Mouse (Mus musculus) 3T3-L1 (cell line): ENCODE results near the gene Fam222a.

ENCODE experiments used
- DNase-seq: peaks from one replicate; pipeline ENCODE4 v3.0.0-alpha.2; 2015; ENCODE audit warnings: low read depth, low spot score

The Fam222a gene

GRCm38 (mm10) chr5:114567565-114568197 is at the start of gene Fam222a:
TSS of gene Fam222a (plus strand) at chr5:114568016.
- DNase-seq: no peak

GRCm38 (mm10) chr5:114528355-114528754 is 39.5 kb upstream of the Fam222a start:
- no peak for DNase-seq

DNA sequence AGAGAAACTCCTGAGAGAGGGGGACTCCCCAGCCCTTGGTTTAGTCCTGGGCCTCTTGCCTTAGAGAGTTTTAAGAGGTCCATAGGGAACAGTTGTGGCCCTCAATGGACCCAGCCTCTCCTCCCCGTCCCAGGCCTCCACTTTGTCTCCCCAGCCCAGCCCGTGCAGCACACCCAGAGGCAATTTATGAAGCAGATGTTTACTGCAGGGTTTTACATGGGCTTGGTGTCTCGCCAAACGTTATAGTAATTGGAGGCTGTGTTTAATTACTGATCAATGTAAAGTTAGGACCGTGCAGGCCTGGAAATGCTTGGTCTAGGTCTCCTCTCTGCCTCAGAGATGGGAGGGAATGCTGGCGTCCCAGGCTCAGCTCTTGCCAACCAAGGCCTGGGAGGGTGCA is 37.5 kb upstream of the Fam222a start:
- DNase-seq: no peak

DNA sequence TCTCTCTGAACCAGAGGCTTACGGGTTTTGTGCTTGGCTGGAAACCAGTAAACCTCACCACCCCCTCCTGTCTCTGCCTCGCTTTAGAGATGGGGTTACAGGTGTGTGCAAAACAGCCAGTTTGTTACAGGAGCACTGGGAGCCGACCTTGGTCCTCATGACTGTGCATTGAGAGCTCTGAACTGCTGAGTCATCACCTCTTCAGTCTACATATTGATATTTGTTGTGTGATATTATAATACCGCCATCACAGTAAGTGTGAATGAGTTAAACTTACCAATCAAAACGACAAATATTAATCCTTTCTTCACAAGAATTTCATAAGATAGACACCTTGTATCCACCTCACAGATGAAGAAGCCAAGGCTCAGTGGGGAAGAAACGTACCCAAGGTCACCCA is 35.8 kb upstream of the Fam222a start:
- no peak for DNase-seq

GRCm38 (mm10) chr5:114537308-114538020 is 30.4 kb upstream of the Fam222a start:
- no peak for DNase-seq

DNA sequence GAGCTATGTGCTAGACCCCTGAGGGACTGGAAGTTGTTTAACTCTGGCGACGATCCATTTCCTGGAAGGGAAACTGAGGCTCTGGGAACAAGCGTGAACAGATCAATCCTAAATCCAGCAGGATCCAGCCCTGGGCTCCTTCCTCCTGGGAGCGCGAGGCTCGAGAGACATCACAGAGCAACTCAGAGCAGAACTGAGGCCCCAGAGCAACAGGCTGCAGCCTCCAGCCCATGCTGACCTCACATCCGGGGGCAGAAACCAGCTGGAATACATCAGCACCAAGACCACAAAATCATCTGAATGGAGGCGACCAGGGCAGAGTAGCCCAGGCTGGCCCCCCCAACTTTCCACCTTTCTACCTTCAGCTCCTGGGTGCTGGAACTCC is 29.8 kb upstream of the Fam222a start:
- no peak for DNase-seq

- no peak for DNase-seq
Observed at GRCm38 (mm10) chr5:114538752-114539151, 29.1 kb upstream of the Fam222a start.

DNA sequence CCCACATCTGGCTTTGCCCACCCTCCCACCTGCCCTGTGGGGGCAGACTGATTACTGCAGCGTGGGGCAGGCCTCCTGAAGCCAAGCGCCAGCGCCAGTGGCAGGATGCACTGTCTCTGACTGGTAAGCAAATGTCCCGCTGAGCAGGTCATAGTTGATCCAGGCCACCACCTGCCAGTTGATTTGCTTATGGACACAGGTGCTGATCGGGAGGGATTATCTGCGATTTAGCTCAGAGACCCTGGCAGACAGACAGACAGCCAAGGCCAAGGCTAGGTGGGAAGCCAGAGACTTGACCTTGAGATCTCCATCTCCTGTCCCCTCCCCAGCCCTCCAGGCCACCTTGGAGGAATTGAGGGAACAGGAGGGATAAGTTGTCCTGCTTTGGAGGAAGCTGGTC is 28.1 kb upstream of the Fam222a start:
- DNase-seq: no peak

DNA sequence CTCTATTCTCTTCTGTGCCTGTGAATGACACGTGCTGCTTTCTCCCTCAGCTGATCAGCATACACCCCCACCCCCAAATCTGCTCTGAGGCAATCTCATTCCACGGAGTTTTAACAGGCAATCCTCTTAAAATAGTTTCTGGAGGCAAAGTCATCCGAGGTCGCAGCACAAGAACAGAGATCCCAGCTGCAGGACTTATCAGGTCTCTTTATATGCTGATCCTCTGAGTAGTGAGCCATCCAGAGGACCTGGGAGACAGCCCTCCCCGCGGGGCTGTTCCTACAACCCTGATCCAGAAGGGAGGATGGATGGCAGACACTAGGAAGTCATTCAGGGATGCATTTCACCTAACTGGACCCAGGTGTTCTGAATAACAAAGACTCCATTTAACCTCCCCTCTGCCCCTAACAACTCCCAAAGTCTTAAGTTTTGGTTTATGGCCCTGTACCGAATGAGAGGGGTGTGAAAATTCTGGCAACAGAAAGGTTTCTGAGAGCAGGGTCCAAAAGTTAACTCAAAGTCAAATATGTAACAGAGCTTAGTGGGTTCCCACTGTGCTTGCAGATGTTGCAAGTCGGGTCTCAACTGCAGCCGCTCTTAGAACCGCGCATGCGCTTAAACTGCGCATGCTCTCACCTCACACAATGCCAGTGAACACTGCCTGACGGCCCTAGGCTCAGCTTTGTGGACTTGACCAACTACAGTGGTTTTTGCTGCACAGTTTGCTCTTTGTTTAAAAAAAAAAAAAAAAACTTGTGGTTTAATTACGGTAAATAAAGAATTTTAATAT is 26.0 kb upstream of the Fam222a start:
- no peak for DNase-seq

DNA sequence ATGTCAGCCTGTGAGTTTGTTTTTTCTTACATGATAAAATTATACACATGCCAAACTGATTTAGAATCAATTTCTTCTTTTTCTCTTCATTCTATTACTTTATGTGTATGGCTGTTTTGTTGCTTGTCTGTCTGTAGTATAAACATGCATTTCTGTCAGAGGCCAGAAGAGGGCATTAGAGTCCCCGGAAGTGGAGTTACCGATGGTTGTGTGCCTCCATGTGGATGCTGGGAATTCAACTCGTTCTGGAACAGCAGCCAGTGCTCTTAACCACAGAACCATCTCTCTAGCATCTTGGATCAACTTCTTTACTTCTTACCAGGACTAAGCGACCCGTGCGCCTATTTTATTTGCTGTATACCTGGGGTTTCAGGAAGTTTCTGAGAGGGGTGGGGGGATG is 24.2 kb upstream of the Fam222a start:
- DNase-seq: no peak

GRCm38 (mm10) chr5:114544205-114544604 is 23.6 kb upstream of the Fam222a start:
- DNase-seq: no peak

DNA sequence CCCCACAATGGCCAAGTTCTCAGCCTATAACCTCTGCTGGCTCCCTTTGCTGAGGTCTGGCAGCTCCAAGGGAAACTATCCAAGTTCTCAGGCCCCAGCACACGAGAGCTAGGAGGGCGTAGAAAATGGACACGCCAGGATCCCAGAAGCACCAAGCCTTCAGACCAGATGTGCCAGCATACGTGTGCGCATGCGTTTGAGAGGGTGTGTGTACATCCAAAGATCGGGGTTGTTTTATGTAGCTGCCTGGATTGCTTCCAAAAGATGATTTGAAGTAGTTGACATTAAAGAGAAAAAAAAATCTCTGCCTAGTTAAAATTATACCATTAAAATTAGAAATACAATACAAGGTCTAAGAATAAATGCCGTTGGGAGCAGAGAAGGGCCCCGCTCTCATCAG is 22.7 kb upstream of the Fam222a start:
- no peak for DNase-seq

DNA sequence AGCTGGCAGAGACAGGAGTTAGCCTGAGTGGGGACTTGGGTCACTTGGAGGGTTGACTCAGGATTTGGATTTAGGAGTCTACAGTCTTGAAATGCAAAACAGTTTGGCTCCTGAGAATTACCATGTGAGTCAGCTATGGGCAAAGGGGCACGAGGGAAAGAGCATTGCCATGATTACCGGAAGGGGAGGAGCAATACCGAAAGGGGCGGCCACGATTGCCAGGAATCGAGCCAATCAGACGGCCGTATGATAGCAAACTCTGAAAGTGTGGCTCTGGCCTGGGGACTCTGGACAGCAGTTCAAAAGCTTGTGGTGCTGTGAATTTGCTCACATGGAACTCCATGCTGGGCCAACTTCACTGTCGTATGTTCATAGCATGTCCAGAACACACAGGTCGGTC is 18.8 kb upstream of the Fam222a start:
- DNase-seq: no peak

DNA sequence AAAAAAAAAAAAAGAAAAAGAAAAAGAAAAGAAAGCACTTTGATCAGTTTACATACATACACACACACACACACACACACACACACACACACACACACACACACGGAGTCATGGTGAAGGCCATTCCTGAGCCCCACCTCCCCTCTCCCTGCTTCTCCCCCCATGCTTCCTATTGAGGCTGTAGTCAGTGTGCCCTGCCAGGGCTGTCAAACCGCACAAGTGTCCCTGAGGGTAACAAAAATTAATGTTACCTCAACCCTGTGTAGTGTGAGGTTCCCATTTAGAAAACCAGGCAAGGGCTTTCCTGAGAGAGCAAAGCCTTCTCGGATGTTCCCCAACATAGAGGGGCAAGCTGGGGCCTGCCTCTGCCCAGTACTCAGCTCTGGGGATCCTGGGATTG is 18.0 kb upstream of the Fam222a start:
- no peak for DNase-seq

GRCm38 (mm10) chr5:114550431-114550830 is 17.4 kb upstream of the Fam222a start:
- no peak for DNase-seq

DNA sequence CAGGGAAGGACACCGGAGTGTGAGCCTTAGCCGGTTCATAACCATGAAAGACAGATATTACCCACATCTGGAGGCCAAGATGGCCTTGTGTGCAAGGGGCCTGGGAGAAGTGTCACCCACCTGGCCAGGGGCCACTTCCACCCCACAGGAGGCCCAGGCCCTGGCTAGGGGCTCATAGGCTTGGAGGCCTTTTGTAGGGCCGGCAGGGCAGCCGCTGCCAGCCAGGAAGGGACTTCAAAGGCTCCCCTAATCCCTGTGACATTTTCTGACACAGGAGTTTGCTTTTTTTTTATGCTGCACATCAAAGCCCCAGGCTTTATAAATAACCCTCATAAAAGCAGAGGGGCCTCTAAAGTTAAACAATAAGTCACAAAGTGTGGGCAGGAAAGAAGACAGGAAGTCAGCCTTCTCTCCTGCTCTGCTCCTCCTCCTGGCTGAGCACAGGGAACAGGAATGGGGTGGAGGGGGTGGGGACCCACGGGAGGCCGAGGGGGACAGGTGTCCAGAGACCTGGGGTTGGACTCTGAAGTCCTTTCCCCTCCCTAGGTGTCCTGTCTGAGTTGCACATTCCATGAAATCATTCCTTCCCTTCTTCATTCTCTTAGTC is 16.8 kb upstream of the Fam222a start:
- DNase-seq: no peak

DNA sequence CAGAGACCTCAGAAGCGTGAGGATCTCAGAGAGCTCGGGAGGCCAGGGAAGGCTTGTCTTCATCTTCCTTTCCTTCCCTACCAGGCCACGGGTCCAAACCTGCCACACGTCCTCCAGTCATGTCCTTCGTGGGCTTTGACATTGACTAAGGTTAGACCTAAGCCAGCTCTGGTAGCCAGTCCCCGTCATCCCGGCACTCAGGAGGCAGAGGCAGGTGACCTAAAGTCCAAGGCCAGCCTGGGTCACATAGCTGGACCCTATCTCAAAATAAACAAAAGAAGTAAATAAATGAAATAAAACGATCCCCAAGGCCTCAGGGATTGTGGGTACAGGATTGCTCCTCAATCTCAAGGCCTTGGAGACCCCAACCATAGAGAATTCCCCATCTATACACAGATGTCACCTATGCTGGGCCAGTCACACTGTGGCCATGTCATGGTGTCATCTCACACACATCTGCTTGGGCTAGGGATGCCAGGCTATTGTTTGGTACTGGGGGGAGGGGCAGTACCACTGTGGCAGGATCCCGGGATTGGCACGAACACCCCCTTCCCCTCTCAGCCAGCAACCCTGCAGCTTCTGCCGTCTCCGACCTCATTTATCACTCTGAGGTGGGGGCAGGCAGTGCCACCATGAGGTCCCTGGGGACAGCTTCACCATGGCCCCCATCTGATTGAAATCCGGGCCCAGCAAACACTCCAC is 15.2 kb upstream of the Fam222a start:
- no peak for DNase-seq

GRCm38 (mm10) chr5:114553706-114554105 is 14.1 kb upstream of the Fam222a start:
- DNase-seq: no peak

DNA sequence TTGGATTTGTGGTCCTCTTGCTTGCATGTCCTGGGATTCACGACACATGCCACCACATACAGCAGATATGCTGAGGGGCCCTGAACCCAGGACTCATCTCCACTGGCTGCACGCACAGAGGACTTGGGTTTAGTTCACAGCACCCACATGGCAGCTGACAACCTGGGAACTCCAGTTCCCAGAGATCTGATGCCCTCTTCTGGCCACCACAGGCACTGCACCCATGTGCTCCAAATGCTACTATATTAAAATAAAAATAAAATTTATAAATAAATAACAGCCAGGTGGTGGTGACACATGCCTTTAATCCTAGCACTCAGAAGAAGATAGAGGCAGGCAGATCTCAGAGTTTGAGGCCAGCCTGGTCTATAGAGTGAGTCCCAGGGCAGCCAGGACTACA is 12.4 kb upstream of the Fam222a start:
- DNase-seq: no peak

GRCm38 (mm10) chr5:114556109-114556508 is 11.7 kb upstream of the Fam222a start:
- DNase-seq: no peak
